Comparison of ENCODE assay signal across 28 mouse cellular contexts in the genomic region with DNA sequence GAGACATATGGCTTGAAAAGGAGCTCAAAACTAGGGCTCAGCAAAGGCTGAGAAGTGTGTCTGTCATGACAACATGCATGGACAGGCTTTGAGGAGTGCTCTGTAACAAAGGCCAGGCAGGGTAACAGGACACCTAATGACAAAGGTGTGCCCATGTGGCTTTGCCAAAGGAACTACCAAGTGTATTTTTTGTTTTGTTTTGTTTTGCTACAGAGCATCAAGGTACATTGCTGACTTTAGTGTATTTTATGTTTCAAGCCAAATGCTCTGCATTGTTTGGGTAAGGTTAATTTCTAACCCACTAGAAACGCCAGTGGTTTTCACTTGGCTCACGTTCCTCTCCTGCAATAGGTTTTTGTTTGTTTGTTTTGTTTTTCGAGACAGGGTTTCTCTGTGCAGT.
"Had no signal": no experiment of that assay in that cellular context is flagged by ENCODE, and none has a peak within 500 bp of the region (broad histone marks: within the 10 kb centered on the region; RNA-seq: fewer than 3 reads in every experiment).

No protein-coding gene starts in this region.

- H3K27ac ChIP-seq: heart, embryonic 10.5 days; heart, embryonic 13.5 days; heart, embryonic 15.5 days; hindbrain, embryonic 10.5 days; hindbrain, embryonic 12.5 days; hindbrain, embryonic 13.5 days; hindbrain, embryonic 14.5 days; hindbrain, embryonic 15.5 days; hindbrain, postnatal 0 days; intestine, embryonic 15.5 days; kidney, embryonic 15.5 days; kidney, postnatal 0 days; layer of hippocampus, adult 2 months had no signal

- H3K4me1 ChIP-seq: heart, embryonic 10.5 days; heart, embryonic 12.5 days; heart, embryonic 13.5 days; heart, embryonic 15.5 days; hindbrain, embryonic 10.5 days; hindbrain, embryonic 12.5 days; hindbrain, embryonic 13.5 days; hindbrain, embryonic 15.5 days; intestine, embryonic 15.5 days; kidney, embryonic 15.5 days had no signal

- H3K27me3 ChIP-seq: heart, embryonic 12.5 days; heart, embryonic 13.5 days; heart, embryonic 15.5 days; hindbrain, embryonic 12.5 days; hindbrain, embryonic 13.5 days; hindbrain, embryonic 15.5 days; intestine, embryonic 15.5 days; kidney, embryonic 15.5 days had no signal

- H3K36me3 ChIP-seq: heart, embryonic 10.5 days; heart, embryonic 12.5 days; heart, embryonic 13.5 days; heart, embryonic 15.5 days; hindbrain, embryonic 10.5 days; hindbrain, embryonic 12.5 days; hindbrain, embryonic 13.5 days; hindbrain, embryonic 15.5 days; intestine, embryonic 15.5 days; kidney, embryonic 15.5 days had no signal

- H3K9ac ChIP-seq: heart, embryonic 12.5 days; heart, embryonic 13.5 days; heart, embryonic 15.5 days; hindbrain, embryonic 12.5 days; hindbrain, embryonic 13.5 days; hindbrain, embryonic 14.5 days; hindbrain, embryonic 15.5 days; intestine, embryonic 15.5 days; kidney, embryonic 15.5 days had no signal

- DNase-seq: heart, postnatal 10 days; heart, postnatal 14 days; heart, postnatal 36 days; heart, postnatal 4 days; kidney, adult 11 months; kidney, adult 18-20 months; kidney, adult 8-10 months; kidney, adult 9 months; kidney, postnatal 10 days; kidney, postnatal 14 days; kidney, postnatal 25 days; kidney, postnatal 36 days; layer of hippocampus, adult 9-11 months; layer of hippocampus, postnatal 36 days had no signal

- H3K4me3 ChIP-seq: heart, embryonic 10.5 days; heart, embryonic 12.5 days; heart, embryonic 13.5 days; heart, embryonic 15.5 days; hindbrain, embryonic 10.5 days; hindbrain, embryonic 12.5 days; hindbrain, embryonic 13.5 days; hindbrain, embryonic 15.5 days; intestine, embryonic 15.5 days; kidney, embryonic 15.5 days; layer of hippocampus, adult 2 months had no signal
